Mouse (Mus musculus): ENCODE results near the gene Sbf2. TPM values are rescaled to one million over a fixed set of nuclear protein-coding genes. Genes with fewer than 3 reads are reported as not detected.

Gene Sbf2
- polyA plus RNA-seq (2021; fragmentation: Nextera tagmentation) = 3.1 and 10.2 TPM in 2 replicates
- long read RNA-seq, experiment 1, partial matches to known transcripts = 24 of 38 reads
- long read RNA-seq, experiment 1, other reads (novel, unspliced or antisense) = 14 of 38 reads
- long read RNA-seq, experiment 2, partial matches to known transcripts = 12 of 19 reads
- long read RNA-seq, experiment 2, other reads (novel, unspliced or antisense) = 7 of 19 reads

GRCm38 (mm10) chr7:110614133-110615063 is at the start of gene Sbf2:
Gene Sbf2, minus strand, starts transcription at chr7:110614922.

GRCm38 (mm10) chr7:110627486-110628272 is 13.0 kb upstream of the Sbf2 start, which contains the start of gene Adm:
Gene Adm, plus strand, starts transcription at chr7:110627661.

Other genes with a start within 250 kb of the Sbf2 start
- 3.9 and 5.2 TPM in 2 replicates for gene Adm, start 12.7 kb upstream of the Sbf2 start, polyA plus RNA-seq (2021; fragmentation: Nextera tagmentation)
- 8.5 and 8.8 TPM in 2 replicates for gene Ampd3, start 153.3 kb upstream of the Sbf2 start, polyA plus RNA-seq (2021; fragmentation: Nextera tagmentation)
- gene Rnf141, start 229.5 kb upstream of the Sbf2 start, polyA plus RNA-seq (2021; fragmentation: Nextera tagmentation) = 172 and 182 TPM in 2 replicates
- gene Lyve1, start 248.3 kb upstream of the Sbf2 start, polyA plus RNA-seq (2021; fragmentation: Nextera tagmentation) = 0.17 and 0.75 TPM in 2 replicates